Mouse (Mus musculus): ENCODE measurements around the gene Sept7.
"Not testable (repeated sequence)": the region's sequence is repeated elsewhere in the genome, so short reads cannot be mapped to it uniquely, and the experiment has no call there.

The Sept7 gene

GRCm38 (mm10) chr9:25252283-25252726 is at the start of gene Sept7:
Sept7 (plus strand) TSS chr9:25252439.
- peak; percentile 99 for DNase-seq

GRCm38 (mm10) chr9:25208087-25208803 is 44.0 kb upstream of the Sept7 start:
- DNase-seq, result no peak

GRCm38 (mm10) chr9:25212309-25213163 is 39.7 kb upstream of the Sept7 start:
- no peak for DNase-seq

GRCm38 (mm10) chr9:25213164-25213557 is 39.1 kb upstream of the Sept7 start:
- no peak for DNase-seq

- DNase-seq, result no peak
These were observed 36.8 kb upstream of the Sept7 start for GRCm38 (mm10) chr9:25215411-25215810.

- DNase-seq, result no peak
These were observed 36.0 kb upstream of the Sept7 start for GRCm38 (mm10) chr9:25216210-25216609.

GRCm38 (mm10) chr9:25218954-25219353 is 33.3 kb upstream of the Sept7 start:
- no peak for DNase-seq

- no peak for DNase-seq
These were observed 32.4 kb upstream of the Sept7 start for GRCm38 (mm10) chr9:25219882-25220281.

- DNase-seq, result no peak
These were observed 27.3 kb upstream of the Sept7 start for GRCm38 (mm10) chr9:25224959-25225358.

GRCm38 (mm10) chr9:25229740-25230139 is 22.5 kb upstream of the Sept7 start:
- no peak for DNase-seq

- no peak for DNase-seq
These were observed 21.8 kb upstream of the Sept7 start for GRCm38 (mm10) chr9:25230213-25231039.

GRCm38 (mm10) chr9:25241065-25241464 is 11.2 kb upstream of the Sept7 start:
- no peak for DNase-seq

- DNase-seq, result not testable (repeated sequence)
These were observed 10.5 kb upstream of the Sept7 start for GRCm38 (mm10) chr9:25241783-25242182.

GRCm38 (mm10) chr9:25242266-25242665 is 10.0 kb upstream of the Sept7 start:
- no peak for DNase-seq

GRCm38 (mm10) chr9:25243926-25244657 is 8.1 kb upstream of the Sept7 start:
- no peak for DNase-seq

GRCm38 (mm10) chr9:25245125-25245524 is 7.1 kb upstream of the Sept7 start:
- DNase-seq, result no peak

- no peak for DNase-seq
These were observed 5.7 kb upstream of the Sept7 start for GRCm38 (mm10) chr9:25246508-25246907.

- no peak for DNase-seq
These were observed 1.1 kb upstream of the Sept7 start for GRCm38 (mm10) chr9:25251174-25251573.

- DNase-seq, result peak; percentile 94 to 96
These were observed 492 bp upstream of the Sept7 start for GRCm38 (mm10) chr9:25251611-25252282.

GRCm38 (mm10) chr9:25252759-25253477 is 679 bp downstream of the Sept7 start:
- peak; percentile 77 to 81 for DNase-seq

- DNase-seq, result no peak
These were observed 1.2 kb downstream of the Sept7 start for GRCm38 (mm10) chr9:25253478-25253824.

Data from cerebellum, postnatal 25 days (tissue).